Mouse (Mus musculus) erythroblast, adult 5-6 weeks (primary cell): ENCODE data around the gene Nell2. TPM values are rescaled to one million over a fixed set of nuclear protein-coding genes. Genes with fewer than 3 reads are reported as not detected.

Source experiments
- ATAC-seq: replicated peaks from 2 replicates; pipeline ENCODE4 v1.8.0; 2016; ENCODE audit warnings: moderate number of reproducible peaks, mild to moderate bottlenecking, moderate TSS enrichment, inconsistent platforms; ENCODE audit not compliant: poor library complexity, low FRiP score, severe bottlenecking
- total RNA-seq, 2 experiments: library from RNA; stranded (forward) in 1 of 2; stranded (reverse) in 1 of 2; fragments of 150-400 nt in 1 of 2; fragments of 200-764, 138-1000 nt in 1 of 2; gene quantifications; 2 replicates each; pipeline versions ENCODE4 v1.2.3 to v1.2.4; 2015 to 2017; ENCODE audit warnings: low replicate concordance in 2 of 2

Gene Nell2
- total RNA-seq, 2 experiments from 2014 or later = not detected

GRCm38 (mm10) chr15:95481585-95481984 lies 46.8 kb downstream of the Nell2 start:
- no peak for ATAC-seq

GRCm38 (mm10) chr15:95476440-95476839 lies 51.9 kb downstream of the Nell2 start:
- no peak for ATAC-seq

GRCm38 (mm10) chr15:95473976-95474375 lies 54.4 kb downstream of the Nell2 start:
- no peak for ATAC-seq

- no peak for ATAC-seq
These were observed 61.2 kb downstream of the Nell2 start for GRCm38 (mm10) chr15:95467195-95467594.

GRCm38 (mm10) chr15:95460041-95460566 lies 68.3 kb downstream of the Nell2 start:
- no peak for ATAC-seq

- ATAC-seq = no peak
These were observed 83.8 kb downstream of the Nell2 start for GRCm38 (mm10) chr15:95444586-95444985.

- no peak for ATAC-seq
These were observed 90.6 kb downstream of the Nell2 start for GRCm38 (mm10) chr15:95437740-95438139.

- ATAC-seq = no peak
These were observed 92.1 kb downstream of the Nell2 start for GRCm38 (mm10) chr15:95436261-95436660.

- ATAC-seq = no peak
These were observed 97.1 kb downstream of the Nell2 start for GRCm38 (mm10) chr15:95431156-95431799.

GRCm38 (mm10) chr15:95430000-95430399 lies 98.4 kb downstream of the Nell2 start:
- ATAC-seq = no peak

GRCm38 (mm10) chr15:95428003-95428663 lies 100.2 kb downstream of the Nell2 start:
- ATAC-seq = no peak

GRCm38 (mm10) chr15:95425085-95425484 lies 103.3 kb downstream of the Nell2 start:
- ATAC-seq = no peak

GRCm38 (mm10) chr15:95422226-95422950 lies 106.0 kb downstream of the Nell2 start:
- no peak for ATAC-seq

GRCm38 (mm10) chr15:95418641-95419040 lies 109.7 kb downstream of the Nell2 start:
- no peak for ATAC-seq

- no peak for ATAC-seq
These were observed 116.2 kb downstream of the Nell2 start for GRCm38 (mm10) chr15:95411949-95412741.

- no peak for ATAC-seq
These were observed 118.0 kb downstream of the Nell2 start for GRCm38 (mm10) chr15:95410213-95410843.

GRCm38 (mm10) chr15:95390347-95390746 lies 138.0 kb downstream of the Nell2 start:
- no peak for ATAC-seq

- ATAC-seq = no peak
These were observed 139.4 kb downstream of the Nell2 start for GRCm38 (mm10) chr15:95388950-95389349.

GRCm38 (mm10) chr15:95380859-95381258 lies 147.5 kb downstream of the Nell2 start:
- no peak for ATAC-seq
